Mouse (Mus musculus): ENCODE results near the gene Glb1l.

Gene Glb1l

DNA sequence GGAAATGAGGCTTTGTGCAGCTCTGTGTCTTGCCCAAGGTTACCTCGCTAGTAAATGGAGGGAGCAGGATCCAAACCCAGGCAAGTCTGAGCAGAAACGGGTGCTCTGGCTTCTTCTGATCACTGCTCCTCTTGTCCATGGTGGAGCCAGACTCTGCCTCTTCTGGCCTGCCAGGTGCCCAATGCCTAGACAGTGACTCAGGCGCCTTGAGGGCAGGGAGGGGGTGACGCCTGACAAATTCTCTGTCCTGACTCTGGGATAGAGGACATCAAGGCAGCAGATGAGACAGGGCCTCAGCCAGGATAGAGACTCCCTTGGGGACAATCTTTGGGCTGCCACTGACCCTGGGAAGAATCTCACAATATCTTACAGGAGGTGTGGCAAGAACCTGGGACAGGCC is 20.6 kb upstream of the Glb1l start:
- no peak for DNase-seq (ENCODE audit: low spot score)

DNA sequence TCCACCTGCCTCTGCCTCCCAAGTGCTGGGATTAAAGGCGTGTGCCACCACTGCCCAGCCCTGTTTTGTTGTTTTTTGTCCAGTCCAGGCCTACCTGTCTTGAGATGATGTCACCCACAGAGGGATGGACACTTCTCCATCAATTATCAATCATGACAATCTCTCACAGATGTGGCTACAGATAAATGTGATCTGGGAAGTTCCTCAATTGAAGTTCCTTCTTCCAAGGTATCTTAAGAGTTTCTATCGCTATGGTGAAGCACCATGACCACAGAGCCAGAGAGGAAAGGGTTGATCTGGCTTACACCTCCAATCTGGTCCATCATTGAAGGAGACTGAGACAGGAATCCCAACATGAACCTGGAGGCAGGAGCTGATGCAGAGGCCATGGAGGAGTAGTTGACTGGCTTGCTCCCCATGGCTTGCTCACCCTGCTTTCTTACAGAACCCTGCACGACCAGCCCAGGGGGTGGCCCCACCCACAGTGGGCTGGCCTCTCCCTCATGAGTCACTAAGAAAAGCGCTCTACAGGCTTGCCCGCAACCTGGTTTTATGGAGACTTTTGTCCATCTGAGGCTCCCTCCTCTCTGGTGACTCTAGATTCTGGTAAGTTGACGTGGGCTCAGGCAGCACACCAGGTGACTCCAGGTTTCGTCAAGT is 19.9 kb upstream of the Glb1l start:
- peak; percentile 51 for DNase-seq (ENCODE audit: low spot score)

DNA sequence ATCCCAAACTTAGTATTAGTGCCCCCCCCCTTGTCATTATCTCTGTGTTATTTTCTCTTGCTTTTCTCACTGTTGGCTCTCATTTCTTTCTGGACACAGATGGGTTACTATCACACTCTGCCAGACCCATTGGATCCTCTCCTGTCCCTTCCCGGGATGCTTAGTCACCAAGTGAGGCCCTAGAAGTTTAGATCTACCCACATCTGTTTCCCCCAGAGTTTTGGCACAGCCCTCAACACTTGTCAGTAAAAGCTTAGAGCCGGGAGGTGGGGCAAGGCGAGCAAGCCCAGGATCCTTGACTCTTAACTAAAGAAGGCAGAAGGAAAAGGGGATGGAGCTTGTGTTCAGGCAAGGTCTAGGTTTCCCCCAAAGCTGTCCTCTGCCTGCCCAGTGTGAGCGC is 18.5 kb upstream of the Glb1l start:
- no peak for DNase-seq (ENCODE audit: low spot score)

DNA sequence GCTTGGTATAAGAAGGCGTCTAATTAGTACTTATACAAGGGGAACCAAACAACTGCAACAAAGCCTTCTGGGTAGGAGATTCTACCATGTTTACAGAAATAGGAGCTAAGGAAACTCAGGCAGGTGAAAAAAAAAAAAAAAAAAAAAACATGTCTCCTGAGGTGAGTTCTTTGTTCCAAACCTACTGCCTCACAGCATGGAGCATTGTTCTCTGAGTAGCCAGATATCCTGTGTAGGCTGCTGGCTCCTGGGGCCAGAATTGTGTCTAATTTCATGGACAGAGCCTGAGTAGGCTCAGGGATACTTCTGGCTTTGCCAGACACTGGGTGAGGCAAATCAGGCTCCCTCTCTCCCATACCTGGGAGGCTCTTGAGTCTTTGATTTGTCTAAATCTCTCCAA is 17.0 kb upstream of the Glb1l start:
- no peak for DNase-seq (ENCODE audit: low spot score)

DNA sequence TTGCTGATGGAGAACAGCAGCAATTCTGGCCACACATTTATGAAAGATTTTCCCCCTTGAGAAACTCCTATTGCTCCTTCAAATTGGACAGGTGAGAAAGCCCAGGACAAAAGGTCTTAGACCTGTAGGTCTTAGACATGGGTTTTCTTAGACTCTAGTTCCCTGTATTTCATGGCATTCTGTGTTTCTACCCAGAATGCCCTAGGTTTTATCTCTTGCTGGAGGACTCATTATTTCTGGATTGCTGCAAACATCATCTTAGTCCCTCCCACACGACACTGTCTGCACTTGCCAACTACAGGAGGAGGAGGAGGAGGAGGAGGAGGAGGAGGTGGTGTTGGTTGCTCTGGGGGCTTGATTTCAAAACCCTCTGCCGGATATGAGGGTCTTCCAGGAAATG is 15.5 kb upstream of the Glb1l start:
- no peak for DNase-seq (ENCODE audit: low spot score)

DNA sequence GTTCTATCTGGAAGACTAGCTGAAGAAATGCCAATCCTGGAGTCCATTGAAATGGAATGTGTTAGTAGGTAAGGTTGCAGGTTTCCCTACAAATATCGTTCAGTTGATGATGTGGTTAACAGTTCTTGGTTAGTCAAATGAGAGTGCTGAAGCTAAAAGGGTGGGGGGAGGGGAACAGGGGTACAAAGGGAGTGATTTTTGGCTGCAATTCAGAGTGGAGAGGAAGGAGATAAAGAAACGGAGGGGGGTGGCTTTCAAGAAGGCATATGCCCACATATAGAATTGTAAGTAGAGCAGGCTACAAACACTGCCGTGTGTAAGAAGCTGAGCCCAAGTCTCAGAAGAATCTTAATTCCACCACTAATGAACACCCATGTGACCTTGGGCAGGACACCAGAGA is 14.9 kb upstream of the Glb1l start:
- DNase-seq (ENCODE audit: low spot score): no peak

DNA sequence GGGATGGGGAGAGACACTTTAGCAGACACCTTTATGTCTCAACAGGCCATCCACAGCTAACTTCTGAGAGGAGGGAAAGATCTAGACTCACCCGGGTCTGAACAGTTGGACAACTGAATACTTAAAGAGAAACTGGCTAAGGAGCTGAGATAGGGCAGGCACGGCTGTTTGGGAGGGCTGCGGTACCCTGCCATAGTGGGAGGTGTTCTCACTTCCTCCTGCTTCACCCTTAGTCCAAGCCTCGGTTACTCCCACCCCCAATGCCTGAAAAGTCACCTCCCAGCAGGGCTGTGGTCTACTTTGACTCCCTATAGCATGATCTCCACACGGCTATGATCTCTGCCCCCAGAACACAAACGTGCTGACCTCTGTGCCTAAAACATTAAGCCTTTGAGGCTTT is 12.9 kb upstream of the Glb1l start:
- DNase-seq (ENCODE audit: low spot score): no peak

DNA sequence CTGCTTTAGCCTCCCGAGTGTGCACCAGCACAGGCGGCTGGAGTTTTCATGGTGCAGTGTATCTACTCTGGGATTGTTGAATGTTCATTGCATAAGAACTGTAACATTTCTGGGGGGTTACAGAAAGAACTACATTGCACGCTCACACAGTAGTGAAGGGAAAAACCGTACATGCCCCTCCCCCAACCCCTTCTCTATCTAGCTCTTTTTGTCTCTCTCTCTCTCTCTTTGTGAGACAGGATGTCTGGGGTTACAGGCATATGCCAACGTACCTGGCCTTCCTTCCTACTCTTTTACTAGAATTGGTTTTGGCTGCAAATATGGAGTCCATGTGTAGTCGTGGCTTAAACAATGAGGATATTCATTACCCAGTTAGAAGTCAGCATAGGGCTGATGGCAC is 12.3 kb upstream of the Glb1l start:
- DNase-seq (ENCODE audit: low spot score): no peak

DNA sequence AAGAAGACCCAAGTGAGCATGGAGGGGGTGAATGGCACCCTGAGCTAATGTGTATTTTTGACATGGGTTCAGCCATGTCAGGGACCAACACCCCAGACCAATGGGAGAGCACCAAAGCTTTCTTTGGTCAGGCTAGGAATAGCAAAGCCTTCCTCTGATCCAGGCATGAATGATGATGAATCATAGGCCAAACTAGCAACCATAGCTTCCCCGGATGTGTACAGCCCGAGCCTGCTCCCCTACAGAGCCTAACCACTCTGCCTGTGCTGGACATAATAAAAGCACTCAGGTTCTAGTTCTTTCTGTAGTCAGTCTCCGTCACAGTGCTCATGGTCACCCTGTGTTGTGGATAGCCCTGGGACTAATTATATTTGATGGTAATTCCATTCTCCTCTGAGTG is 10.9 kb upstream of the Glb1l start:
- DNase-seq (ENCODE audit: low spot score): no peak

DNA sequence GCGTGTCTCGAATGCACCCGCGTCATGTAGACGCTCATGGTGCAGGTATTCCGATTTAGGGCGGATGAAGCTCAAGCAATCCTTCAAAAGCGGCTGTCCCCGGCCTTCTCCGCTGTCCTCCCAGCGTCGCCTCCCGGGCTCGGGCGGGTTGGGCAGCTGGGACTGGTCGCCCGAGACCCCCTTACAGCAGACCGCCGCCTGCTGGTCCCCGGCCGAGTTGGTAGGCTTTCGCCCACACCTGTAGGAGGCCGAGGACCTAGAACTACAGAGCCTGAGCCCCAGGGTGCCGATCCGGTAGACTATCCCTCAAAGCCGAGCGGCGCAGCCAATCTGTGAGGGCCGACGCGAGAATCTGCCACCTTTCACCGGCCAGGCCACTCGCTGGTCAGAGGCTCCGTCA is 8.9 kb upstream of the Glb1l start, which contains the start of gene Tuba4a:
Gene Tuba4a, minus strand, starts transcription at position 335 of the 400 bp plus-strand sequence.
- peak; percentile 23 for DNase-seq (ENCODE audit: low spot score)

DNA sequence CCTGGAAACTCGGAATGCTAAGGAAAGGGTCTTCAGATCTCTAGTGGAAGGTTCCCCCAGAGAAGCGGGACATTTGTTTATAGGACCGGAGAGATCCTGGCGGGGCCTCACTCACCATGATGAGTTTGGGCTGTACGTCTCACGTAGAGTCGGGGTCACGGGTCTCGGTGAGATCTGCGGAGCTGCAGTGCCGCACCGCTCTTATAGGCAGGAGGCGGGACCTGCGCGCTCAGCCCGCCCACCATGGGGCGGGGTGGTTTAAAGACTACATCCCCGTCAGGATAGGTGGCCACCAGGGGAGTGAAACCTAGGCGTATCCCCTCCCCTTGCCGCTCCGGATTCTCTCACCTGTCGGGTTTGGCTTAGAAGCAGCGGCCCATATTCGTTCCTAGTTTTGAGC is 8.5 kb upstream of the Glb1l start:
- DNase-seq (ENCODE audit: low spot score): peak; percentile 91

DNA sequence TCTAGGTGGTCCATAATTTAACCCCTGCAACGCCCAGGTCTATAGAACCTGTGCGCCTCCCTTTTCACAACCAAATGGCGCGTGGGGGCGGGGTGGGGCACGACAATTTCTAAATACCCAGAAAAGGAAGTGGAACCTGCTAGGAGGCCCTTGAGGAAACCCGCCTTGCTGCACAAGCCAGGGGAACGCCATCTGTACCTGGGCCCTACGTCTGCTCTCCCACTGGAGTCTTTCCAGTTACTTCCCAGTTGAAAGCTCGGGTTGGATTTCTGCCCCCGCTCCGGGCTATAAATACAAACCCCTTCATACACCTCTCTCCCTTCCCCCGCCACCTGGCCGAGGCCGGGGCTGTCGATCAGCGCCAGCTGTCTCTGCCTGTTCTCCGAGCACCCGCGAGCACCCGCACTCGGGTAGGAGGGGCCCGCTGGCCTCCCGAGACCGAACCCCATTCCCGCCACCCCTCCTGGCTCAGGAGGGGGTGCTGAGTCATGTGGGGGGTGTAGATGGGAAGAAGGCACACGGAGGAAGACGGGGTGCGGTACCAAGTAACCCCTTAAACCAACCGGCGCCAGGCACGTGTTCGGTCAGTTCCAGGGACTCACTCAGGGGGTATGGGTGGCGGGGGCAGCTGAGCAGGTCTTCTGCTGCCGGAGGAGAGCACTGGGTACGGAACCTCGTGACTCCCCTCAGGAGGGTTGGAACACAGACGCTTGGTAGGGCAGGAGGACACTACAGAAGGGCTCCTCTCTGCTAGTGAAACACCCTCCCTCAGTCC is 7.8 kb upstream of the Glb1l start:
- peak; percentile 38 for DNase-seq (ENCODE audit: low spot score)

DNA sequence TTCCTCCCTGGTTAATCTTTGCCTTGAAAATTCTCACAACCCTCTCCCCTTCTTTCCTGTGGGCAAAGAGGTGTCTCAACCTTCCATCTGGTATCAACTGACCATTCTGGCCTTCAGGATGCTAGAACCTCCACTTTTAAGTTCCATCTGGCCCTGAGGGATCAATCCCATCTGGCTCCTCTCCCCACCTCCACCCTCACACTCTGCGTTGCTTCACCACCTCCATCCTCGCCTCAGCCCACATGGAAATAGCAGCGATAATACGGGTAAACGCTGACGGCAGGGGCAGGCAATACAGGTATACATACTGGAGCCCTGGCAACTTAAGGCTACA is 7.2 kb upstream of the Glb1l start:
- DNase-seq (ENCODE audit: low spot score): no peak

DNA sequence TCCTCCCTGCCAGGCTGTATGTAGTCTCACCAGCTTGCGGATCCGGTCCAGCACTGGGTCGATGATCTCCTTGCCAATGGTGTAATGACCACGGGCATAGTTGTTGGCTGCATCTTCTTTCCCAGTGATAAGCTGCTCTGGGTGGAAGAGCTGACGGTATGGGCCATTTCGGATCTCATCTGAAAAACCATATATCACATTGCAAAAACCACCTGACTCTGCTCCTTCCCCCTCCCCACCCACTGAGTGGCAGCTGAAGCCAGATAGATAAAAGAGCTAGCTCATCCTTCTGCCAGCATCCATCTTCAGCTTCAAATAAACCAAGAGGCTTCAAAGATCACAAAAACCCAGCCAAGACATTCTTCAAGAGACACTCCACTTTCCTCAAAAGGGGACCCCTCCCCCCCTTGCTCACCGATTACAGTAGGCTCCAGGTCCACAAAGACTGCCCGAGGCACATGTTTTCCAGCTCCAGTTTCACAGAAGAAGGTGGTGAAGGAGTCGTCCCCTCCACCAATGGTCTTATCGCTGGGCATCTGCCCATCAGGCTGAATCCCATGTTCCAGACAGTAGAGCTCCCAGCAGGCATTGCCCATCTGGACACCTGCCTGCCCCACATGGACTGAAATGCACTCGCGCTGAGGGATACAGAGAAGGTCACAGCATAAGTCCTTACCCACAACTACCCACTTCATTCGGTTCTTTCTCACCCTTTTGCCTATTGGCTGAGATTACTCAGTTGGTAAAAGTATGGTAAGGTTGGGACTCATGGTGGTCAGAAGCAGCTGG is 6.4 kb upstream of the Glb1l start:
- DNase-seq (ENCODE audit: low spot score): no peak

DNA sequence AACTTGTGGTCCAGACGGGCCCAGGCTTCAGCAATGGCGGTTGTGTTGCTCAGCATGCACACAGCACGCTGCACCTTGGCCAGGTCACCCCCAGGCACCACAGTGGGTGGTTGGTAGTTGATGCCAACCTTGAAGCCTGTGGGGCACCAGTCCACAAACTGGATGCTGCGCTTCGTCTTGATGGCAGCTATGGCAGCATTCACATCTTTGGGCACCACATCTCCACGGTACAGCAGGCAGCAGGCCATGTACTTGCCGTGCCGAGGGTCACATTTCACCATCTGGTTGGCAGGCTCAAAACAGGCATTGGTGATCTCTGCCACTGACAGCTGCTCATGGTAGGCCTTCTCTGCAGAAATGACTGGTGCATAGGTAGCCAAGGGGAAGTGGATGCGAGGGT is 5.2 kb upstream of the Glb1l start:
- no peak for DNase-seq (ENCODE audit: low spot score)

DNA sequence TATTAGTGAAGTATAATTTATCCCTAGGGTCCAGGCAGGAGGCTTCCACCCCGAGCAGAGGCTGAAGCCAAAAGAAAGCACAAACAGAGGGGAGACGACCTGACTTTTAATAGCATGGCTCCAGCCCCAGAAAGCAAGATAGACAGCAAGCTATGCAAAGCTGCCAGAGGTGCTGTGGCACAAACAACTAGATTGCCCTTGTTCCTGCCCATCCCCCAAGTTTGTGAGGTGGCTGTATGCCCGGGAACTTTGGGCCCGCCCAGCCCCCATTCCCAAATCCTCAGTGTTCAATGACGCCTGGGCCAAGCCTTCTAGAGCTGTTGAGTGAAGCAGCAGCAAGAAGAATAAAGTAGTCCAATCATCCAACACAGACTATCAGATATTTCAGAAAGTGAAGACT is 4.3 kb upstream of the Glb1l start:
- peak; percentile 38 for DNase-seq (ENCODE audit: low spot score)

DNA sequence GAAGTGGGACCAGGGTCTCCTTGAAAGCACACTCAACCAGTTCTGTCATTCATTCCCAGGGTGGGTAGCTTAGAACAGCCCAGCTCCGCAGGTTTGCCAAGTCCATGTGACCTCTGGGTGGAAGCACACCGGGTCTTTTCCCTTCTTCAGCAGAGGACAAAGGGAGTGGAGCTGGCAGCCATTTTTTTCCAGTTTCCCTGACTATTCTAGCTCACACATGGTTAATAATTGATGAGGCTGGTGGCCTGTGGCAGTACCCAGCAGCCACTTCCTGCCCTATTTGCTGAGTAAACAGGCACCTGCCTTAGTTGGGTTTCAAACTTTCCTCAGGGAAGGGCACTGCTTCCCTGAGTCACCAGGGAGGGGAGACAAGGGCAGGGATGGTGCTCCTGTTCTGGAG is 3.8 kb upstream of the Glb1l start:
- DNase-seq (ENCODE audit: low spot score): no peak

DNA sequence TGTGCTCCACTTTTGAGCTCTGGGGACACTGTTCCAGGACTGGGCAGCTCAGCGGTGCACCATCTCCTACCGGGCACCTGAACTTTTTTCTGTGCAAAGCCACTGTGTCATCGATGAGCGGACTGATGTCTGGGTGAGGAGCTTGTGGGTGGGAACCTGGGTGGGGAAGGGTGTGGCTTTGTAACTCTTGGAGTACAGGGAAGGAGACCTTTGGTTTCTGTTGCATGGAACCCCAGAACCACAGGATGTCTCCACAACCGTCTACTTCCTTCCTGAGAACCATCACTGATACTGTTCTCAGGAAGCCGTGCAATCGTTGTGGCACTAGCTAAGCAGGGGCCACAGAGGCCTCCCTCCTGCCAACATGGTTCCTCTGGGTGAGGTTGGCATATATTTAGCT is 2.5 kb upstream of the Glb1l start:
- DNase-seq (ENCODE audit: low spot score): no peak

DNA sequence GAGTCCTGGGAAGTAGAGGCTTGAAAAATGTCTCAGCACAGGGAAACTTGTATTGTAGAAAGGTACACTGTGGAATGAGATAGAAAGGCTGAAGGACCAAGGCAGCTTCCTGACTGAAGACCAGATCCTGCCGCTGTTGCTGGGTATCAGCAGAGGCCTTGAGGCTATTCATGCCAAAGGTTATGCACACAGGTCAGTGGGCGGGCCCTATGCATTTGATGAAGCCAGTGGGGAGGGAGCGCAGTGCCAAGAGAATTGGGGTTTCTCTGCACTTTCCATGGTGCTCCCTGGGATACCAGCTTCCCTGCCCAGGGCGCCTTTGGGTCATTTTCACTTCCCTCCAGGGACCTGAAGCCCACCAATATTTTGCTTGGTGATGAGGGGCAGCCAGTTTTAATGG is 1.9 kb upstream of the Glb1l start:
- no peak for DNase-seq (ENCODE audit: low spot score)

DNA sequence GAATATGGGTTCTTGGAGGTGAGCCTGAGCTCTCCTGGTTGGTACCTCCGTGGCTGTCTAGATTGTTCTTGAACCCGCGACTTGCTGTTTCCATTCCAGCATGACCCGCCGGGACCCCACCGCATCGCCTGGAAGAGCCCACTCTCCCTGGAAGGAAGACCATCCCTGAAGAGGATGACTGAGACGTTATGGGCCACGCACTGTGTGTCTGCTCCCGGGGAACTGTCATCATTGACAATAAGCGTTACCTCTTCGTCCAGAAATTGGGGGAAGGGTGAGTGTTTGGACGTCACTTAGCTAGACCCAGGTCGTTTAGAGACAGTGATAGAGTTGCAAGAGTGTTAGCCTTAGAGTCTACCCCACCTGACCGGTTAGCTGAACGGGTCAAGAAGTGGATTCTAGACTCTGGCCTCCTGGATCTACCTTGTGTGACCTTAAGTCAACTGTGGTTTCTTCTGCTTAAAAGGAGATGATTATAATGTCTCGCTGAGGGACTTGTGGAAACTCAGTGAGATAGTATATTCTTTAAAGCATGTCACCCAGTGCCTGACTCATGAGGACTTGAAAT is 612 bp upstream of the Glb1l start:
- no peak for DNase-seq (ENCODE audit: low spot score)

DNA sequence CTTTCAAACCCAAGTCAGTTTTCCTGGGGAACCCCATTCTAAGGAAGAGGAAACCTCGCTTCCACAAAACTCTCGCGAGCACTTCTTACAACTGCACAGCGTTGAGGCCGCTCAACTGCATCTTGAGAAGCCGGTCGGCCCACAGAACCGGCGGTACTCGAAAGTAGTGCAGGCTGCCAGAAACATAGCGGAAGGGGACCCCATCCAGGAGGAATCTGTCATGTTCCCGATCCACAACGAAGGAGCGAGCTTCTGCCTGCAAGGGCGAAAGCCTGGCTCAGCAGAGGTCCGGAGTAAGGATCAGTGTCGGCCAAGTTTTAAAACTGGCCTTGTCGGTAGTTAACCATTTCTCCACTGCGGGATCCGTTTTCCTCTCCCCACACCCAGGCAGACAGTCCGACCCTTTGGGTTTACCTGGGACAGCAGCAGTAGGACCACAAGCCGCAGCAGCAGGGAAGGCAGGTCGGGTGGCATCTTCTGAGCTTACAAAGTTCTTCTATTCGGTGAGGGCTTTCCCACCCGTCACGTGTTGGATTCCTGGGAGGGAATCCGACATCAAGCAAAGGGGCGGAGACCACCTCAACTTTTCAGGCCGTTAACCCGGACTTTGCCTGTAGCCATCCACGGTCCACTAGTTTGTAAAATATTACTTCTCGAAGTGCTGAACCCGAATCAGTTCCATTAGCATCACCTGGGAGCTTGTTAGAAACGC is 1.5 kb downstream of the Glb1l start:
- peak; percentile 49 for DNase-seq (ENCODE audit: low spot score)

DNA sequence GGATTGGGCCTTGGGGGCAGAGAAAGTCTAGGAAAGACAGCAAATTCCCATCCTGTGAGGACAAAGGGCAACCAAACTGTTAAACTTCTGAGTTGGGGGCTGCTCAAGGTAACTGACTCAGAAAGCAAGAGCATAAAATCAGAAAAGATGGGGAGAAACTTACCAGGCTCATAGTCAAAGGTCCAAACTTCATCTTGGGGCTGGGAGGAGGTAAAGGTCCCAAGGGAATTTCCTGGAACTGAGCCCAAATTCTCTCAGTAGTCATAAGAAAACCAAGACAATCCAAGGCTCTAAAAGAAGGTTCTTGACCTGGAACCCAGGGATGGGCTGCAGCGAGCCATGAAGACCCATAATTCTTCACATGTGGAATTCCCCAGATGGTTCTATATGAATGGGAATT is 9.4 kb downstream of the Glb1l start:
- DNase-seq (ENCODE audit: low spot score): no peak
